Mouse (Mus musculus): ENCODE measurements at regions not wholly inside any gene's neighbourhood (a gene's known extent, or its start where the extent isn't known, plus 50 kb on each side); places are given as distances from the start of the nearest gene placed in this dataset.

- no peak for DNase-seq (ENCODE audit: low spot score in 2 of 2)
These were observed 79.1 kb upstream of the Tle4 start for GRCm38 (mm10) chr19:14676929-14677328.

GRCm38 (mm10) chr19:14670821-14671104 lies 72.9 kb upstream of the Tle4 start:
- DNase-seq (ENCODE audit: low spot score in 2 of 2) = no peak

GRCm38 (mm10) chr19:14670078-14670820 lies 72.4 kb upstream of the Tle4 start:
- DNase-seq (ENCODE audit: low spot score in 2 of 2) = no peak

- no peak for DNase-seq (ENCODE audit: low spot score in 2 of 2)
These were observed 70.8 kb upstream of the Tle4 start for GRCm38 (mm10) chr19:14668512-14669181.

GRCm38 (mm10) chr19:14664682-14665417 lies 67.0 kb upstream of the Tle4 start:
- DNase-seq (ENCODE audit: low spot score in 2 of 2) = no peak

- no peak for DNase-seq (ENCODE audit: low spot score in 2 of 2)
These were observed 66.3 kb upstream of the Tle4 start for GRCm38 (mm10) chr19:14664096-14664586.

- DNase-seq (ENCODE audit: low spot score in 2 of 2) = no peak
These were observed 65.5 kb upstream of the Tle4 start for GRCm38 (mm10) chr19:14663350-14663749.

- DNase-seq (ENCODE audit: low spot score in 2 of 2) = no peak
These were observed 61.9 kb upstream of the Tle4 start for GRCm38 (mm10) chr19:14659725-14660124.

GRCm38 (mm10) chr19:14658479-14658878 lies 60.6 kb upstream of the Tle4 start:
- DNase-seq (ENCODE audit: low spot score in 2 of 2) = no peak

- DNase-seq (ENCODE audit: low spot score in 2 of 2) = no peak
These were observed 58.2 kb upstream of the Tle4 start for GRCm38 (mm10) chr19:14656022-14656388.

GRCm38 (mm10) chr19:14655302-14656021 lies 57.6 kb upstream of the Tle4 start:
- no peak for DNase-seq (ENCODE audit: low spot score in 2 of 2)

Data from frontal cortex, postnatal 14 days (tissue).